ENCODE assay signal across 8 mouse cellular contexts in the genomic region with DNA sequence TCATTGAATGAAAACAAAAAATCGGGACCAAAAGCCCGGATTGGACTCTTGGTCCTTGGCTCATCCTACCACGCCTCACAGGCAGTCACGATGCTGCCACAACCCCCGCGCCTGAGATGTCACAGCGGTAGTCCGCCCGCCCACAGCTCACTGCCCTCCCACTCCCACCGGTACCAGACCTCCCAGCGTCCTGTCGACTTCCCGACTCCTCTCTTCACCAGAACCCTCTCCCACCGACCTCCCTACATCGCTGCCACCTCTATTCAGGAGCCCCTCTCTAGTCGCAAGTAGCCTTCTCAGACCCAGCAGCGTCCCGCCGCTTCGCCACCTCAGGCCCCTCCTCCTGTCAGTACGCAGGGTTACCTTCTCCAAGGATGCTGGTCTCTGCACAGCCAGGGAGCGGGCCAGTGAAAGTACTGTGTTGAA. TPM values are rescaled to one million over a fixed set of nuclear protein-coding genes. Genes with fewer than 3 reads are reported as not detected.
A peak's percentile ranks its signal among the peaks of the same experiment; 100 is the strongest.
DNase-seq lines count a peak whose midpoint lies in the region; ATAC-seq and TF ChIP-seq lines count a peak whose summit lies in the region.

No protein-coding gene starts in this region.

- H3K4me1 ChIP-seq in ES-E14 (ENCODE audit: control insufficient read depth in 2 of 2, insufficient read depth in 2 of 2, low read length in 2 of 2, poor library complexity in 1 of 2), result peaks cover 2 to 8% of the 10 kb centered on the region in 2 experiments; a peak in 2 of 4 replicates
- H3K4me1 ChIP-seq in forebrain, embryonic 13.5 days, result peaks cover 27% of the 10 kb centered on the region
- peaks cover 54% of the 10 kb centered on the region for H3K4me1 ChIP-seq in liver, embryonic 13.5 days (replicated peaks)
- H3K4me1 ChIP-seq in neural tube, embryonic 12.5 days, result peaks cover 23% of the 10 kb centered on the region

- peak overlapping the region; percentile 80 for H3K9ac ChIP-seq in ES-E14 (ENCODE audit: insufficient read depth, low read depth, low read length, poor library complexity, severe bottlenecking)
- H3K9ac ChIP-seq in forebrain, embryonic 13.5 days, result peak overlapping the region; percentile 80
- H3K9ac ChIP-seq in liver, embryonic 13.5 days, result peak overlapping the region; percentile 81
- peak overlapping the region; percentile 79 for H3K9ac ChIP-seq in neural tube, embryonic 12.5 days

- peak overlapping the region; percentile 86 to 94 for H3K4me3 ChIP-seq in ES-E14 (ENCODE audit: insufficient read depth in 1 of 2, low read depth in 1 of 2, low read length in 2 of 2, poor library complexity in 1 of 2, severe bottlenecking in 1 of 2)
- H3K4me3 ChIP-seq in forebrain, embryonic 13.5 days, result peak overlapping the region; percentile 77
- H3K4me3 ChIP-seq in liver, embryonic 13.5 days (replicated peaks), result peak overlapping the region; percentile 82
- H3K4me3 ChIP-seq in neural tube, embryonic 12.5 days, result peak overlapping the region; percentile 77

- intact Hi-C loops in heart, postnatal 10 days (cut with DNase I), result loop anchor here (2.0 kb wide), 2 partner anchors 48 to 126 kb away; a partner anchor contains a TSS

- peak overlapping the region; percentile 74 for H3K4me2 ChIP-seq in forebrain, embryonic 13.5 days
- peak overlapping the region; percentile 87 for H3K4me2 ChIP-seq in liver, embryonic 13.5 days
- peak overlapping the region; percentile 69 for H3K4me2 ChIP-seq in neural tube, embryonic 12.5 days (replicated peaks)

- no peaks in the 10 kb centered on the region for H3K9me3 ChIP-seq in ES-E14 (ENCODE audit: control insufficient read depth, insufficient read depth, low read depth, low read length)
- H3K9me3 ChIP-seq in forebrain, embryonic 13.5 days (replicated peaks), result no peaks in the 10 kb centered on the region
- no peaks in the 10 kb centered on the region for H3K9me3 ChIP-seq in liver, embryonic 13.5 days (replicated peaks)
- no peaks in the 10 kb centered on the region for H3K9me3 ChIP-seq in neural tube, embryonic 12.5 days

- H3K27me3 ChIP-seq in forebrain, embryonic 13.5 days, result no peaks in the 10 kb centered on the region
- no peaks in the 10 kb centered on the region for H3K27me3 ChIP-seq in liver, embryonic 13.5 days
- H3K27me3 ChIP-seq in neural tube, embryonic 12.5 days (replicated peaks), result no peaks in the 10 kb centered on the region

- H3K27ac ChIP-seq in ES-E14 (ENCODE audit: insufficient read depth, low read depth, low read length, poor library complexity, severe bottlenecking), result no peak overlapping the region
- H3K27ac ChIP-seq in forebrain, embryonic 13.5 days, result peak overlapping the region; percentile 62
- H3K27ac ChIP-seq in liver, embryonic 13.5 days, result peak overlapping the region; percentile 81
- H3K27ac ChIP-seq in neural tube, embryonic 12.5 days, result peak overlapping the region; percentile 74

- H3K36me3 ChIP-seq in ES-E14 (ENCODE audit: control insufficient read depth, insufficient read depth, low read length, poor library complexity, severe bottlenecking), result no peaks in the 10 kb centered on the region
- peaks cover 6% of the 10 kb centered on the region; the same call in 1 of the 2 replicates for H3K36me3 ChIP-seq in forebrain, embryonic 13.5 days (ENCODE audit: poor library complexity, severe bottlenecking)
- H3K36me3 ChIP-seq in liver, embryonic 13.5 days, result peaks cover 10% of the 10 kb centered on the region; the same call in 1 of the 2 replicates
- 0 out of 2 replicates have a peak, but pooled peaks cover 2% of the 10 kb centered on the region for H3K36me3 ChIP-seq in neural tube, embryonic 12.5 days

- WGBS in forebrain, embryonic 13.5 days, result under 1% methylated on average over 22 of the region's 22 CpGs
- under 1% methylated on average over 22 of the region's 22 CpGs for WGBS in liver, embryonic 13.5 days (ENCODE audit: insufficient replicate concordance)
- under 1% methylated on average over 22 of the region's 22 CpGs for WGBS in neural tube, embryonic 12.5 days

- ATAC-seq in forebrain, embryonic 13.5 days, result peak; percentile 85
- peak; percentile 65 for ATAC-seq in liver, embryonic 13.5 days (ENCODE audit: low read depth)
- ATAC-seq in neural tube, embryonic 12.5 days (ENCODE audit: low FRiP score, low read depth), result peak; percentile 88

- in situ Hi-C loops in ES-E14 (cut with MboI; ENCODE audit: low sequenced_read_pairs in 2 of 2, unreplicated experiment in 2 of 2), result no loop called here

- peak; percentile 50 for DNase-seq in ES-E14 (ENCODE audit: low read depth, low spot score)
- DNase-seq in adrenal gland, postnatal 4 days (ENCODE audit: low spot score in 2 of 2), result peak; percentile 31 to 45
- DNase-seq in heart, postnatal 10 days, result peak; percentile 77
- peak; percentile 77 to 82 for DNase-seq in kidney, postnatal 36 days
- peak; percentile 65 for DNase-seq in liver, embryonic 13.5 days
- DNase-seq in urinary bladder, postnatal 4 days (ENCODE audit: low spot score in 2 of 2), result peak; percentile 54 to 65

TF ChIP-seq in ES-E14, 5 proteins besides CTCF, POLR2A, EP300 and RAD21:
- no peak for TF ChIP-seq ZC3H11A (IDR thresholded peaks at IDR 0.05; ENCODE audit: borderline replicate concordance, low read depth, low read length)
- TF ChIP-seq MAFK (IDR thresholded peaks at IDR 0.05; ENCODE audit: insufficient read depth, low read depth, low read length), result no peak
- no peak for TF ChIP-seq HCFC1 (IDR thresholded peaks at IDR 0.05; ENCODE audit: borderline replicate concordance, insufficient read depth, low read length)
- TF ChIP-seq ZNF384 (IDR thresholded peaks at IDR 0.05; ENCODE audit: low read depth, low read length), result no peak

RNA-seq across cellular contexts. Expression of a gene that starts 0.5 kb away (rescaled TPM):
- total RNA-seq in ES-E14 (2012; rRNA removed), result 5.2 and 7.5 TPM in 2 replicates
- total RNA-seq in adrenal gland, postnatal 4 days (2021), result 10 to 100 TPM; 22.9 TPM
- 18.2 and 20.8 TPM in 2 replicates for polyA plus RNA-seq in forebrain, embryonic 13.5 days (2015; fragmentation: Nextera tagmentation; extraction: Ambion mirVana)
- total RNA-seq in heart, postnatal 10 days (2021), result 10 to 100 TPM; 16.2 to 17.3 TPM
- 8.8 and 10.7 TPM in 2 replicates for polyA plus RNA-seq in liver, embryonic 13.5 days (2015; fragmentation: Nextera tagmentation; extraction: Ambion mirVana)
- polyA plus RNA-seq in neural tube, embryonic 12.5 days (2016; fragmentation: Nextera tagmentation; extraction: Ambion mirVana), result 18.1 and 19.8 TPM in 2 replicates

RNA-seq across cellular contexts. Expression of a gene that starts 0.8 kb away (rescaled TPM):
- 42.5 and 45.4 TPM in 2 replicates for total RNA-seq in ES-E14 (2012; rRNA removed)
- total RNA-seq in adrenal gland, postnatal 4 days (2021), result 10 to 100 TPM; 65.0 to 70.9 TPM
- 44.1 and 50.0 TPM in 2 replicates for polyA plus RNA-seq in forebrain, embryonic 13.5 days (2015; fragmentation: Nextera tagmentation; extraction: Ambion mirVana)
- total RNA-seq in heart, postnatal 10 days (2021), result 10 to 100 TPM; 55.3 to 56.7 TPM
- polyA plus RNA-seq in liver, embryonic 13.5 days (2015; fragmentation: Nextera tagmentation; extraction: Ambion mirVana), result 12.9 and 15.1 TPM in 2 replicates
- 56.2 and 61.8 TPM in 2 replicates for polyA plus RNA-seq in neural tube, embryonic 12.5 days (2016; fragmentation: Nextera tagmentation; extraction: Ambion mirVana)

RNA-seq across cellular contexts. Expression of a gene that starts 46.5 kb away (rescaled TPM):
- 23.7 and 28.2 TPM in 2 replicates for total RNA-seq in ES-E14 (2012; rRNA removed)
- total RNA-seq in adrenal gland, postnatal 4 days (2021), result 10 to 100 TPM; 32.1 to 35.0 TPM
- 102 and 108 TPM in 2 replicates for polyA plus RNA-seq in forebrain, embryonic 13.5 days (2015; fragmentation: Nextera tagmentation; extraction: Ambion mirVana)
- 10 to 100 TPM; 27.9 to 33.8 TPM for total RNA-seq in heart, postnatal 10 days (2021)
- polyA plus RNA-seq in liver, embryonic 13.5 days (2015; fragmentation: Nextera tagmentation; extraction: Ambion mirVana), result 30.8 and 35.8 TPM in 2 replicates
- polyA plus RNA-seq in neural tube, embryonic 12.5 days (2016; fragmentation: Nextera tagmentation; extraction: Ambion mirVana), result 91.0 and 102 TPM in 2 replicates
